Mouse (Mus musculus): ENCODE measurements around the gene Adam12. TPM values are rescaled to one million over a fixed set of nuclear protein-coding genes. Genes with fewer than 3 reads are reported as not detected.

The Adam12 gene
- polyA plus RNA-seq, 2 experiments from 2014 or later: 1.2 to 2.2 TPM

- no peak for ATAC-seq
These were observed 82.6 kb downstream of the Adam12 start for GRCm38 (mm10) chr7:134149351-134149750.

- ATAC-seq: no peak
These were observed 84.4 kb downstream of the Adam12 start for GRCm38 (mm10) chr7:134147561-134147960.

GRCm38 (mm10) chr7:134146821-134147220 lies 85.1 kb downstream of the Adam12 start:
- no peak for ATAC-seq

- ATAC-seq: no peak
These were observed 87.8 kb downstream of the Adam12 start for GRCm38 (mm10) chr7:134144111-134144510.

- ATAC-seq: no peak
These were observed 92.5 kb downstream of the Adam12 start for GRCm38 (mm10) chr7:134139291-134139949.

- ATAC-seq: no peak
These were observed 99.6 kb downstream of the Adam12 start for GRCm38 (mm10) chr7:134132323-134132722.

- no peak for ATAC-seq
These were observed 103.8 kb downstream of the Adam12 start for GRCm38 (mm10) chr7:134128087-134128522.

- ATAC-seq: no peak
These were observed 110.5 kb downstream of the Adam12 start for GRCm38 (mm10) chr7:134121397-134121796.

GRCm38 (mm10) chr7:134115438-134115837 lies 116.5 kb downstream of the Adam12 start:
- no peak for ATAC-seq

- ATAC-seq: no peak
These were observed 117.4 kb downstream of the Adam12 start for GRCm38 (mm10) chr7:134114311-134115188.

- no peak for ATAC-seq
These were observed 118.1 kb downstream of the Adam12 start for GRCm38 (mm10) chr7:134113829-134114228.

- ATAC-seq: no peak
These were observed 121.8 kb downstream of the Adam12 start for GRCm38 (mm10) chr7:134110116-134110515.

GRCm38 (mm10) chr7:134107849-134108248 lies 124.1 kb downstream of the Adam12 start:
- ATAC-seq: no peak

GRCm38 (mm10) chr7:134099010-134099409 lies 132.9 kb downstream of the Adam12 start:
- no peak for ATAC-seq

GRCm38 (mm10) chr7:134097861-134098260 lies 134.1 kb downstream of the Adam12 start:
- ATAC-seq: no peak

GRCm38 (mm10) chr7:134093871-134094270 lies 138.1 kb downstream of the Adam12 start:
- ATAC-seq: no peak

- no peak for ATAC-seq
These were observed 141.2 kb downstream of the Adam12 start for GRCm38 (mm10) chr7:134090764-134091163.

- no peak for ATAC-seq
These were observed 141.7 kb downstream of the Adam12 start for GRCm38 (mm10) chr7:134090256-134090655.

GRCm38 (mm10) chr7:134088548-134089347 lies 143.2 kb downstream of the Adam12 start:
- ATAC-seq: no peak

- no peak for ATAC-seq
These were observed 146.6 kb downstream of the Adam12 start for GRCm38 (mm10) chr7:134085396-134085795.

GRCm38 (mm10) chr7:134084926-134085325 lies 147.0 kb downstream of the Adam12 start:
- ATAC-seq: no peak

GRCm38 (mm10) chr7:134081307-134082072 lies 150.5 kb downstream of the Adam12 start:
- ATAC-seq: no peak
